Comparison of ENCODE assay signal across 7 mouse cellular contexts in the genomic region with DNA sequence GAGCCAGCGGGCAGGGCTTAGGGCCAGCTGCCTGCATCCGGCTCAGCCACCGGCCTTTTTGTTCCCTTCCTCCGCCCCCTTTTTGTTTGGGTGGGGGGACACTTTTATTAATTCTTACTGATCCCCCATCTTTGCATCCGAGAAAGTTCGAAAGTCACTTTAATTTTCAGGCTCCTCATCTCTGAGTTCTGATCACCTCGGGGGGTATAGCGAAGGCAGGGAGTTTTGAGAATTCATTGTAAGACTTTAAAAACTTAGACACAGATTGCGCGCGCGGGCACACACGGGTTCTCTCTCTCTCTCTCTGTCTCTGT. TPM values are rescaled to one million over a fixed set of nuclear protein-coding genes. Genes with fewer than 3 reads are reported as not detected.
DNase-seq lines count a peak whose midpoint lies in the region; ATAC-seq and TF ChIP-seq lines count a peak whose summit lies in the region.

No protein-coding gene starts in this region.

- H3K9me3 ChIP-seq in lung, postnatal 0 days (ENCODE audit: low read length): no peaks in the 10 kb centered on the region
- H3K9me3 ChIP-seq in forebrain, embryonic 16.5 days (ENCODE audit: control insufficient read depth, low read length): no peaks in the 10 kb centered on the region
- no peaks in the 10 kb centered on the region for H3K9me3 ChIP-seq in liver, embryonic 12.5 days (replicated peaks)
- H3K9me3 ChIP-seq in stomach, postnatal 0 days (ENCODE audit: control insufficient read depth, low read length): no peaks in the 10 kb centered on the region

- 0% methylated on average over 13 of the region's 13 CpGs for WGBS in lung, postnatal 0 days
- under 1% methylated on average over 13 of the region's 13 CpGs for WGBS in forebrain, embryonic 16.5 days
- WGBS in liver, embryonic 12.5 days (ENCODE audit: insufficient replicate concordance): under 1% methylated on average over 13 of the region's 13 CpGs
- 2% methylated on average over 13 of the region's 13 CpGs for WGBS in stomach, postnatal 0 days

- peaks cover 27% of the 10 kb centered on the region; the same call in 1 of the 2 replicates for H3K27me3 ChIP-seq in lung, postnatal 0 days (replicated peaks; ENCODE audit: insufficient read depth, low read length)
- H3K27me3 ChIP-seq in forebrain, embryonic 16.5 days (replicated peaks; ENCODE audit: control insufficient read depth, insufficient read depth, low read length): no peaks in the 10 kb centered on the region
- H3K27me3 ChIP-seq in liver, embryonic 12.5 days (replicated peaks): peaks cover 66% of the 10 kb centered on the region
- no peaks in the 10 kb centered on the region for H3K27me3 ChIP-seq in stomach, postnatal 0 days (ENCODE audit: control insufficient read depth, insufficient read depth, low read length)

- H3K36me3 ChIP-seq in lung, postnatal 0 days (ENCODE audit: insufficient read depth, low read length): no peaks in the 10 kb centered on the region
- H3K36me3 ChIP-seq in forebrain, embryonic 16.5 days (ENCODE audit: control insufficient read depth, insufficient read depth): no peaks in the 10 kb centered on the region
- no peaks in the 10 kb centered on the region for H3K36me3 ChIP-seq in liver, embryonic 12.5 days
- no peaks in the 10 kb centered on the region for H3K36me3 ChIP-seq in stomach, postnatal 0 days (ENCODE audit: control insufficient read depth, insufficient read depth, low read length)

- no peak for DNase-seq in lung, postnatal 0 days (ENCODE audit: low spot score)
- DNase-seq in lung, postnatal 25 days (ENCODE audit: low spot score): no peak
- no peak for DNase-seq in stomach, postnatal 0 days (ENCODE audit: low spot score)
- no peak for DNase-seq in adrenal gland, postnatal 14 days
- no peak for DNase-seq in adrenal gland, postnatal 4 days (ENCODE audit: low spot score in 2 of 2)

- no peak for ATAC-seq in lung, postnatal 0 days
- no peak for ATAC-seq in forebrain, embryonic 16.5 days
- ATAC-seq in liver, embryonic 12.5 days: no peak
- no peak for ATAC-seq in stomach, postnatal 0 days (ENCODE audit: low FRiP score, low TSS enrichment)

- no peak overlapping the region for H3K9ac ChIP-seq in lung, postnatal 0 days (replicated peaks; ENCODE audit: low read depth)
- H3K9ac ChIP-seq in forebrain, embryonic 16.5 days (replicated peaks; ENCODE audit: low read depth, low read length): no peak overlapping the region; the same call in 1 of the 2 replicates
- peak overlapping the region; percentile 2; the same call in 1 of the 2 replicates for H3K9ac ChIP-seq in liver, embryonic 12.5 days
- H3K9ac ChIP-seq in stomach, postnatal 0 days (ENCODE audit: low read length): peak overlapping the region; percentile 52

- no peak for TF ChIP-seq CTCF in lung, postnatal 0 days (IDR thresholded peaks at IDR 0.05)
- no peak for TF ChIP-seq CTCF in stomach, postnatal 0 days (IDR thresholded peaks at IDR 0.05; ENCODE audit: low read depth)

- H3K4me2 ChIP-seq in lung, postnatal 0 days (replicated peaks; ENCODE audit: low read depth, low read length): peak overlapping the region; percentile 87
- H3K4me2 ChIP-seq in forebrain, embryonic 16.5 days (ENCODE audit: low read length): peak overlapping the region; percentile 81
- H3K4me2 ChIP-seq in liver, embryonic 12.5 days: peak overlapping the region; percentile 74
- peak overlapping the region; percentile 83 for H3K4me2 ChIP-seq in stomach, postnatal 0 days (replicated peaks; ENCODE audit: low read depth)

- TF ChIP-seq EP300 in lung, postnatal 0 days (IDR thresholded peaks at IDR 0.05): no peak
- no peak for TF ChIP-seq EP300 in stomach, postnatal 0 days (optimal IDR thresholded peaks at IDR 0.05)

- H3K4me1 ChIP-seq in lung, postnatal 0 days (ENCODE audit: insufficient read depth, low read depth, low read length): no peaks in the 10 kb centered on the region
- H3K4me1 ChIP-seq in forebrain, embryonic 16.5 days (replicated peaks; ENCODE audit: control insufficient read depth, insufficient read depth, low read length): peaks cover 22% of the 10 kb centered on the region
- H3K4me1 ChIP-seq in liver, embryonic 12.5 days: peaks cover 14% of the 10 kb centered on the region; the same call in 1 of the 2 replicates
- H3K4me1 ChIP-seq in stomach, postnatal 0 days (replicated peaks; ENCODE audit: control insufficient read depth, insufficient read depth): no peaks in the 10 kb centered on the region

- peak overlapping the region; percentile 63 for H3K4me3 ChIP-seq in lung, postnatal 0 days (ENCODE audit: low read depth, low read length)
- peak overlapping the region; percentile 78 for H3K4me3 ChIP-seq in forebrain, embryonic 16.5 days (replicated peaks; ENCODE audit: low read length)
- H3K4me3 ChIP-seq in liver, embryonic 12.5 days: peak overlapping the region; percentile 59
- peak overlapping the region; percentile 73 for H3K4me3 ChIP-seq in stomach, postnatal 0 days (ENCODE audit: low read depth, low read length)

- H3K27ac ChIP-seq in lung, postnatal 0 days (ENCODE audit: low read length): no peak overlapping the region
- peak overlapping the region; percentile 53; the same call in 1 of the 2 replicates for H3K27ac ChIP-seq in forebrain, embryonic 16.5 days (ENCODE audit: low read length)
- H3K27ac ChIP-seq in liver, embryonic 12.5 days: 0 out of 2 replicates have a peak overlapping the region, but pooled peaks have one; percentile 20
- H3K27ac ChIP-seq in stomach, postnatal 0 days (replicated peaks): peak overlapping the region; percentile 98

RNA-seq across cellular contexts. Expression of a gene that starts 0.6 kb away (rescaled TPM):
- 20.3 and 22.5 TPM in 2 replicates for polyA plus RNA-seq in lung, postnatal 0 days (2015; fragmentation: Nextera tagmentation; extraction: Ambion mirVana)
- 18.8 and 26.2 TPM in 2 replicates for polyA plus RNA-seq in forebrain, embryonic 16.5 days (2015; fragmentation: Nextera tagmentation; extraction: Ambion mirVana)
- polyA plus RNA-seq in liver, embryonic 12.5 days (2016; fragmentation: Nextera tagmentation; extraction: Ambion mirVana): 11.9 and 16.3 TPM in 2 replicates
- 62.4 and 78.9 TPM in 2 replicates for polyA plus RNA-seq in stomach, postnatal 0 days (2015; fragmentation: Nextera tagmentation; extraction: Ambion mirVana)
- 48.4 and 52.2 TPM in 2 replicates for total RNA-seq in adrenal gland, postnatal 14 days (2021)
- 10 to 100 TPM; 86.7 to 87.7 TPM for total RNA-seq in adrenal gland, postnatal 4 days (2021)

Comparison
In these comparisons a context has a peak if more than half of its experiments do, and no peak if none do; other contexts are left out.
1. H3K9ac ChIP-seq: peak in liver, embryonic 12.5 days (single experiment) and stomach, postnatal 0 days (single experiment); none in lung, postnatal 0 days (single experiment) and forebrain, embryonic 16.5 days (single experiment).
2. Peak in every context shown above with its lines, with median percentiles within 50 percentile points of each other: H3K4me2 ChIP-seq and H3K4me3 ChIP-seq.